Mouse (Mus musculus) MEL-GATA-1-ER (cell line): ENCODE data around the gene Higd1a.

Experiments used
- DNase-seq: peaks from one replicate; pipeline ENCODE4 v3.0.0-alpha.2; 2012; ENCODE audit warnings: low read depth; ENCODE audit errors: extremely low read depth

The Higd1a gene

GRCm38 (mm10) chr9:121858153-121858488 is at the start of gene Higd1a:
TSS of gene Higd1a (minus strand) at chr9:121858362.
- no peak for DNase-seq

- no peak for DNase-seq
Measured at GRCm38 (mm10) chr9:121907356-121908070, 49.4 kb upstream of the Higd1a start.

GRCm38 (mm10) chr9:121906456-121906855 is 48.3 kb upstream of the Higd1a start:
- DNase-seq, result no peak

- DNase-seq, result no peak
Measured at GRCm38 (mm10) chr9:121905556-121906185, 47.5 kb upstream of the Higd1a start.

GRCm38 (mm10) chr9:121904946-121905345 is 46.8 kb upstream of the Higd1a start:
- no peak for DNase-seq

GRCm38 (mm10) chr9:121904319-121904718 is 46.2 kb upstream of the Higd1a start:
- no peak for DNase-seq

- no peak for DNase-seq
Measured at GRCm38 (mm10) chr9:121903476-121904305, 45.5 kb upstream of the Higd1a start.

GRCm38 (mm10) chr9:121901710-121902700 is 43.8 kb upstream of the Higd1a start:
- DNase-seq, result no peak

- DNase-seq, result no peak
Measured at GRCm38 (mm10) chr9:121900282-121900855, 42.2 kb upstream of the Higd1a start.

GRCm38 (mm10) chr9:121899306-121899705 is 41.1 kb upstream of the Higd1a start:
- no peak for DNase-seq

GRCm38 (mm10) chr9:121898245-121898644 is 40.1 kb upstream of the Higd1a start, which contains the start of gene Ackr2:
TSS of gene Ackr2 (plus strand) at chr9:121898355.
- no peak for DNase-seq

GRCm38 (mm10) chr9:121896820-121897219 is 38.7 kb upstream of the Higd1a start:
- no peak for DNase-seq

GRCm38 (mm10) chr9:121895392-121895993 is 37.3 kb upstream of the Higd1a start:
- DNase-seq, result no peak

- no peak for DNase-seq
Measured at GRCm38 (mm10) chr9:121894447-121894846, 36.3 kb upstream of the Higd1a start.

GRCm38 (mm10) chr9:121892057-121892687 is 34.0 kb upstream of the Higd1a start:
- no peak for DNase-seq

GRCm38 (mm10) chr9:121891301-121891700 is 33.1 kb upstream of the Higd1a start:
- DNase-seq, result no peak

GRCm38 (mm10) chr9:121890441-121890941 is 32.3 kb upstream of the Higd1a start:
- no peak for DNase-seq

- DNase-seq, result no peak
Measured at GRCm38 (mm10) chr9:121889927-121890440, 31.8 kb upstream of the Higd1a start.

GRCm38 (mm10) chr9:121882015-121882457 is 23.9 kb upstream of the Higd1a start:
- DNase-seq, result no peak
